Comparison of ENCODE assay signal across 12 mouse cellular contexts in genomic region chr17:33487652-33488051, GRCm38 (mm10). TPM values are rescaled to one million over a fixed set of nuclear protein-coding genes. Genes with fewer than 3 reads are reported as not detected.
DNase-seq lines count a peak whose midpoint lies in the region; ATAC-seq and TF ChIP-seq lines count a peak whose summit lies in the region.
"Had no signal": no experiment of that assay in that cellular context is flagged by ENCODE, and none has a peak within 500 bp of the region (broad histone marks: within the 10 kb centered on the region; RNA-seq: fewer than 3 reads in every experiment).

No protein-coding gene starts in this region.

- H3K36me3 ChIP-seq in heart, embryonic 10.5 days = no peaks in the 10 kb centered on the region
- no peaks in the 10 kb centered on the region for H3K36me3 ChIP-seq in midbrain, embryonic 14.5 days (ENCODE audit: control insufficient read depth, insufficient read depth, low read length)
- no peaks in the 10 kb centered on the region for H3K36me3 ChIP-seq in midbrain, embryonic 10.5 days
- no peaks in the 10 kb centered on the region for H3K36me3 ChIP-seq in stomach, postnatal 0 days (ENCODE audit: control insufficient read depth, insufficient read depth, low read length)
- H3K36me3 ChIP-seq: forebrain, embryonic 12.5 days; midbrain, embryonic 15.5 days had no signal

- H3K9me3 ChIP-seq in heart, embryonic 10.5 days = no peaks in the 10 kb centered on the region
- H3K9me3 ChIP-seq in midbrain, embryonic 14.5 days (ENCODE audit: control insufficient read depth, low read length) = no peaks in the 10 kb centered on the region; the same call in 1 of the 2 replicates
- no peaks in the 10 kb centered on the region for H3K9me3 ChIP-seq in midbrain, embryonic 10.5 days (replicated peaks)
- no peaks in the 10 kb centered on the region for H3K9me3 ChIP-seq in stomach, postnatal 0 days (ENCODE audit: control insufficient read depth, low read length)
- H3K9me3 ChIP-seq: forebrain, embryonic 12.5 days; midbrain, embryonic 15.5 days had no signal

- peak; percentile 18 to 41 for DNase-seq in heart, postnatal 14 days
- DNase-seq in heart, embryonic 10.5 days (ENCODE audit: low spot score) = no peak
- DNase-seq in midbrain, embryonic 14.5 days = peak; percentile 17
- DNase-seq in midbrain, embryonic 10.5 days (ENCODE audit: low spot score) = no peak
- DNase-seq in cerebellum, adult 9-10 months = peak; percentile 85
- DNase-seq in skeletal muscle tissue, adult 2 months (ENCODE audit: low read depth, low spot score) = peak; percentile 27
- DNase-seq in stomach, postnatal 0 days (ENCODE audit: low spot score) = no peak
- DNase-seq: thymus, postnatal 36 days had no signal

- no peak overlapping the region for H3K27ac ChIP-seq in heart, embryonic 10.5 days
- no peak overlapping the region for H3K27ac ChIP-seq in midbrain, embryonic 14.5 days (replicated peaks; ENCODE audit: low read depth, low read length)
- H3K27ac ChIP-seq in midbrain, embryonic 10.5 days (replicated peaks) = no peak overlapping the region
- no peak overlapping the region for H3K27ac ChIP-seq in stomach, postnatal 0 days (replicated peaks)
- H3K27ac ChIP-seq: forebrain, embryonic 12.5 days; midbrain, embryonic 15.5 days had no signal

- no peak overlapping the region for H3K9ac ChIP-seq in midbrain, embryonic 14.5 days (replicated peaks; ENCODE audit: low read length)
- no peak overlapping the region for H3K9ac ChIP-seq in stomach, postnatal 0 days (ENCODE audit: low read length)
- H3K9ac ChIP-seq: forebrain, embryonic 12.5 days; midbrain, embryonic 15.5 days had no signal

- intact Hi-C loops in heart, postnatal 14 days (cut with DNase I) = no loop called here

- H3K4me1 ChIP-seq in heart, embryonic 10.5 days = no peaks in the 10 kb centered on the region
- no peaks in the 10 kb centered on the region for H3K4me1 ChIP-seq in midbrain, embryonic 14.5 days (ENCODE audit: control insufficient read depth, insufficient read depth, low read length)
- H3K4me1 ChIP-seq in midbrain, embryonic 10.5 days = no peaks in the 10 kb centered on the region
- no peaks in the 10 kb centered on the region for H3K4me1 ChIP-seq in stomach, postnatal 0 days (replicated peaks; ENCODE audit: control insufficient read depth, insufficient read depth)
- H3K4me1 ChIP-seq: forebrain, embryonic 12.5 days; midbrain, embryonic 15.5 days had no signal

- TF ChIP-seq EP300 in stomach, postnatal 0 days (optimal IDR thresholded peaks at IDR 0.05) = no peak

- WGBS in heart, embryonic 10.5 days = 100% methylated on average over 1 of the region's 1 CpGs
- 93% methylated on average over 1 of the region's 1 CpGs for WGBS in midbrain, embryonic 14.5 days
- 100% methylated on average over 1 of the region's 1 CpGs for WGBS in midbrain, embryonic 10.5 days
- WGBS in stomach, postnatal 0 days = 100% methylated on average over 1 of the region's 1 CpGs

- no peak for ATAC-seq in midbrain, embryonic 14.5 days (ENCODE audit: low FRiP score, low TSS enrichment)
- ATAC-seq in stomach, postnatal 0 days (ENCODE audit: low FRiP score, low TSS enrichment) = no peak
- ATAC-seq: midbrain, embryonic 15.5 days had no signal

- no peak overlapping the region for H3K4me3 ChIP-seq in heart, embryonic 10.5 days
- no peak overlapping the region for H3K4me3 ChIP-seq in midbrain, embryonic 14.5 days (replicated peaks; ENCODE audit: low read depth, low read length)
- no peak overlapping the region for H3K4me3 ChIP-seq in midbrain, embryonic 10.5 days
- no peak overlapping the region for H3K4me3 ChIP-seq in stomach, postnatal 0 days (ENCODE audit: low read depth, low read length)
- H3K4me3 ChIP-seq: forebrain, embryonic 12.5 days; midbrain, embryonic 15.5 days had no signal

- no peaks in the 10 kb centered on the region for H3K27me3 ChIP-seq in heart, embryonic 10.5 days (ENCODE audit: insufficient read depth, poor library complexity, severe bottlenecking)
- H3K27me3 ChIP-seq in midbrain, embryonic 14.5 days (ENCODE audit: control insufficient read depth, insufficient read depth, low read length) = no peaks in the 10 kb centered on the region
- no peaks in the 10 kb centered on the region for H3K27me3 ChIP-seq in midbrain, embryonic 10.5 days (ENCODE audit: low read depth, poor library complexity, severe bottlenecking)
- H3K27me3 ChIP-seq in stomach, postnatal 0 days (ENCODE audit: control insufficient read depth, insufficient read depth, low read length) = no peaks in the 10 kb centered on the region
- H3K27me3 ChIP-seq: forebrain, embryonic 12.5 days; midbrain, embryonic 15.5 days had no signal

- TF ChIP-seq CTCF in stomach, postnatal 0 days (IDR thresholded peaks at IDR 0.05; ENCODE audit: low read depth) = no peak

- no peak overlapping the region for H3K4me2 ChIP-seq in midbrain, embryonic 14.5 days (ENCODE audit: low read length)
- no peak overlapping the region for H3K4me2 ChIP-seq in stomach, postnatal 0 days (replicated peaks; ENCODE audit: low read depth)
- H3K4me2 ChIP-seq: forebrain, embryonic 12.5 days; liver, embryonic 11.5 days; midbrain, embryonic 15.5 days had no signal

RNA-seq across cellular contexts. Expression of gene Adamts10, which starts 36.4 kb away (rescaled TPM):
- 10 to 100 TPM; 31.7 to 38.4 TPM for total RNA-seq in heart, postnatal 14 days (2021)
- polyA plus RNA-seq in heart, embryonic 10.5 days (2016; fragmentation: Nextera tagmentation; extraction: Ambion mirVana) = 38.9 and 51.2 TPM in 2 replicates
- polyA plus RNA-seq in midbrain, embryonic 14.5 days (2014; fragmentation: Nextera tagmentation; extraction: Ambion mirVana) = 39.3 and 41.7 TPM in 2 replicates
- 37.1 and 47.6 TPM in 2 replicates for polyA plus RNA-seq in midbrain, embryonic 10.5 days (2016; fragmentation: Nextera tagmentation; extraction: Ambion mirVana)
- 12.5 and 15.1 TPM in 2 replicates for polyA plus RNA-seq in stomach, postnatal 0 days (2015; fragmentation: Nextera tagmentation; extraction: Ambion mirVana)

RNA-seq across cellular contexts. Expression of gene Actl9, which starts 55.0 kb away (rescaled TPM):
- total RNA-seq in heart, postnatal 14 days (2021) = not detected
- not detected in 2 replicates for polyA plus RNA-seq in heart, embryonic 10.5 days (2016; fragmentation: Nextera tagmentation; extraction: Ambion mirVana)
- not detected in 2 replicates for polyA plus RNA-seq in midbrain, embryonic 14.5 days (2014; fragmentation: Nextera tagmentation; extraction: Ambion mirVana)
- polyA plus RNA-seq in midbrain, embryonic 10.5 days (2016; fragmentation: Nextera tagmentation; extraction: Ambion mirVana) = not detected in 2 replicates
- not detected in 2 replicates for polyA plus RNA-seq in stomach, postnatal 0 days (2015; fragmentation: Nextera tagmentation; extraction: Ambion mirVana)
- total RNA-seq: hematopoietic stem cell, adult 5-6 weeks had no signal
- polyA plus RNA-seq: forebrain, embryonic 12.5 days; liver, embryonic 11.5 days; midbrain, embryonic 15.5 days had no signal

Comparison
In these comparisons a context has a peak if more than half of its experiments do, and no peak if none do; other contexts are left out.
1. DNase-seq: peak in heart, postnatal 14 days (2 of 2), midbrain, embryonic 14.5 days (single experiment), cerebellum, adult 9-10 months (single experiment) and skeletal muscle tissue, adult 2 months (single experiment); none in heart, embryonic 10.5 days (single experiment), midbrain, embryonic 10.5 days (single experiment) and stomach, postnatal 0 days (single experiment).